Mouse (Mus musculus) heart, adult 18-20 months (tissue): ENCODE results near the gene Mall. TPM values are rescaled to one million over a fixed set of nuclear protein-coding genes. Genes with fewer than 3 reads are reported as not detected.

ENCODE experiments used
- total RNA-seq, 2 experiments: library from RNA; stranded (reverse); gene quantifications; 2 replicates each; pipeline ENCODE4 v1.2.3; 2021

Mall gene
- total RNA-seq, 2 experiments from 2014 or later: 6.7 to 7.0 TPM

Other genes with a start within 250 kb of the Mall start
- 1 to 10 TPM; 1.5 to 1.8 TPM for gene Kcnip3, start 207.8 kb downstream of the Mall start, total RNA-seq
- gene Prom2, start 188.5 kb downstream of the Mall start, total RNA-seq: under 1 TPM; 0.12 to 0.21 TPM
- 1 to 10 TPM; 1.8 to 2.2 TPM for gene Zfp661, start 142.8 kb downstream of the Mall start, total RNA-seq
- gene Mrps5, start 142.7 kb downstream of the Mall start, total RNA-seq: 10 to 100 TPM; 78.3 to 93.4 TPM
- 10 to 100 TPM; 15.6 to 19.0 TPM for gene Mal, start 73.2 kb downstream of the Mall start, total RNA-seq
- gene Nphp1, start 59.0 kb upstream of the Mall start, total RNA-seq: 1 to 10 TPM; 7.6 to 9.4 TPM
- gene Mtln, start 62.6 kb upstream of the Mall start, total RNA-seq: 10 to 100 TPM; 53.2 to 69.3 TPM
- under 1 TPM; 0.22 to 0.44 TPM for gene Bub1, start 101.9 kb upstream of the Mall start, total RNA-seq
- gene Acoxl, start 108.9 kb upstream of the Mall start, total RNA-seq: not detected